In genomic region chr11:119268557-119269195, GRCm38 (mm10) we compare ENCODE assay signal across 7 mouse cellular contexts. TPM values are rescaled to one million over a fixed set of nuclear protein-coding genes. Genes with fewer than 3 reads are reported as not detected.
DNase-seq lines count a peak whose midpoint lies in the region; ATAC-seq and TF ChIP-seq lines count a peak whose summit lies in the region.

No protein-coding gene starts in this region.

- H3K9me3 ChIP-seq in CH12.LX (replicated peaks; ENCODE audit: low read length) (no peaks in the 10 kb centered on the region), G1E (replicated peaks) (no peaks in the 10 kb centered on the region)
- no peaks in the 10 kb centered on the region for H3K9me3 ChIP-seq in midbrain, embryonic 12.5 days

- H3K4me2 ChIP-seq in CH12.LX (ENCODE audit: insufficient read depth, low read depth, poor library complexity, severe bottlenecking): peak overlapping the region; percentile 76
- H3K4me2 ChIP-seq in midbrain, embryonic 12.5 days (replicated peaks): peak overlapping the region; percentile 91

- no peak for TF ChIP-seq RAD21 in CH12.LX (IDR thresholded peaks at IDR 0.05; ENCODE audit: low read depth, low read length)

- no peak for TF ChIP-seq POLR2A in CH12.LX (IDR thresholded peaks at IDR 0.05; ENCODE audit: low read depth, low read length)

- TF ChIP-seq CTCF in CH12.LX (conservative IDR thresholded peaks at IDR 0.05 in 1 of 2, IDR thresholded peaks at IDR 0.05 in 1 of 2; ENCODE audit: low read depth in 2 of 2, low read length in 2 of 2): no peak
- TF ChIP-seq CTCF in G1E (IDR thresholded peaks at IDR 0.05; ENCODE audit: low read depth, low read length): no peak

- peaks cover 13 to 32% of the 10 kb centered on the region in 2 experiments for H3K4me1 ChIP-seq in CH12.LX (ENCODE audit: control insufficient read depth in 1 of 2, insufficient read depth in 2 of 2)
- H3K4me1 ChIP-seq in G1E (ENCODE audit: insufficient read depth, low read depth, low read length): peaks cover 56% of the 10 kb centered on the region
- H3K4me1 ChIP-seq in midbrain, embryonic 12.5 days: peaks cover 16% of the 10 kb centered on the region

- DNase-seq in CH12.LX (ENCODE audit: extremely low read depth) (no peak), G1E (ENCODE audit: low spot score) (no peak)
- peak; percentile 60 to 61 for DNase-seq in layer of hippocampus, postnatal 36 days
- DNase-seq in spleen, adult 12 weeks (ENCODE audit: low spot score): no peak
- DNase-seq in spleen, adult 18-20 months: no peak

- peak overlapping the region; percentile 82 for H3K9ac ChIP-seq in CH12.LX (ENCODE audit: insufficient read depth, low read depth)
- H3K9ac ChIP-seq in midbrain, embryonic 12.5 days (replicated peaks): peak overlapping the region; percentile 71

- WGBS in midbrain, embryonic 12.5 days: 77% methylated on average over 16 of the region's 16 CpGs

- H3K4me3 ChIP-seq in CH12.LX (replicated peaks in 1 of 3; ENCODE audit: low read depth in 2 of 3, low read length in 2 of 3, poor library complexity in 1 of 3) (peak overlapping the region; percentile 67 to 96 (median 81)), G1E (ENCODE audit: low read depth, low read length) (peak overlapping the region; percentile 93)
- H3K4me3 ChIP-seq in midbrain, embryonic 12.5 days: peak overlapping the region; percentile 67

- H3K79me2 ChIP-seq in CH12.LX (replicated peaks; ENCODE audit: control insufficient read depth, extremely low read depth, insufficient read depth, poor library complexity, severe bottlenecking): peaks cover 4% of the 10 kb centered on the region; the same call in 1 of the 2 replicates

- dilution Hi-C loops in CH12.LX (cut with MboI; ENCODE audit: extremely low pct_ligation_motif_present, extremely low pct_unique_long_range_greater_than_20kb, low sequenced_read_pairs): no loop called here

- H3K36me3 ChIP-seq in CH12.LX (replicated peaks in 1 of 2; ENCODE audit: control insufficient read depth in 1 of 2, insufficient read depth in 1 of 2, low read length in 1 of 2) (peaks cover 31 to 43% of the 10 kb centered on the region in 2 experiments), G1E (replicated peaks) (peaks cover 46% of the 10 kb centered on the region)
- peaks cover 21% of the 10 kb centered on the region for H3K36me3 ChIP-seq in midbrain, embryonic 12.5 days

- H3K27me3 ChIP-seq in CH12.LX (replicated peaks): peaks cover 21% of the 10 kb centered on the region
- H3K27me3 ChIP-seq in G1E (ENCODE audit: insufficient read depth, low read length): peaks cover 9% of the 10 kb centered on the region
- H3K27me3 ChIP-seq in midbrain, embryonic 12.5 days: no peaks in the 10 kb centered on the region

- no peak for TF ChIP-seq EP300 in CH12.LX (IDR thresholded peaks at IDR 0.05; ENCODE audit: low read length)

- in situ Hi-C loops in CH12.LX (cut with MboI; ENCODE audit: low pct_ligation_motif_present, low pct_unique_long_range_greater_than_20kb, low sequenced_read_pairs): no loop called here

- ATAC-seq in G1E (ENCODE audit: extremely low read depth, insufficient number of reproducible peaks, low FRiP score, poor library complexity, severe bottlenecking): no peak
- ATAC-seq in frontal cortex, adult (ENCODE audit: low TSS enrichment): peak; percentile 69
- ATAC-seq in midbrain, embryonic 12.5 days (ENCODE audit: low FRiP score, low read depth): no peak

- H3K27ac ChIP-seq in CH12.LX (ENCODE audit: insufficient read depth, low read depth): no peak overlapping the region
- H3K27ac ChIP-seq in midbrain, embryonic 12.5 days (replicated peaks): no peak overlapping the region

TF ChIP-seq in CH12.LX, 34 proteins besides CTCF, POLR2A, EP300 and RAD21:
- TF ChIP-seq PAX5 (IDR thresholded peaks at IDR 0.05; ENCODE audit: low read length) (no peak), HCFC1 (IDR thresholded peaks at IDR 0.05; ENCODE audit: low read depth, low read length) (no peak), MAFK (IDR thresholded peaks at IDR 0.05; ENCODE audit: insufficient replicate concordance, low read length) (peak; percentile 63; the same call in 1 of the 2 replicates), NRF1 (IDR thresholded peaks at IDR 0.05; ENCODE audit: low read depth, low read length) (0 out of 2 replicates have a peak, but pooled peaks have one; percentile 4), MXI1 (IDR thresholded peaks at IDR 0.05; ENCODE audit: low read depth, low read length) (peak; percentile 56)

RNA-seq across cellular contexts. Expression of gene Gaa, which starts 1.0 kb away (rescaled TPM):
- 80.8 and 105 TPM in 2 replicates for total RNA-seq in CH12.LX (2012; rRNA removed)
- 19.6 and 19.8 TPM in 2 replicates for total RNA-seq in CH12.LX (2014; rRNA removed)
- 91.0 and 93.2 TPM in 2 replicates for polyA plus RNA-seq in CH12.LX (2012; ENCODE audit: insufficient read length, low read depth)
- 59.7 and 71.2 TPM in 2 replicates for total RNA-seq in G1E (2014; fragmentation: Nextera tagmentation)
- total RNA-seq in G1E (2017): 27.5 and 28.1 TPM in 2 replicates
- 95.7 and 102 TPM in 2 replicates for polyA plus RNA-seq in G1E (2012)
- total RNA-seq in layer of hippocampus, postnatal 36 days (2021): 100 to 1,000 TPM; 294 to 299 TPM
- polyA plus RNA-seq in midbrain, embryonic 12.5 days (2016; fragmentation: Nextera tagmentation; extraction: Ambion mirVana): 40.6 and 42.1 TPM in 2 replicates

RNA-seq across cellular contexts. Expression of gene Eif4a3, which starts 31.2 kb away (rescaled TPM):
- total RNA-seq in CH12.LX (2012; rRNA removed): 402 and 538 TPM in 2 replicates
- total RNA-seq in CH12.LX (2014; rRNA removed): 400 and 449 TPM in 2 replicates
- 554 and 605 TPM in 2 replicates for polyA plus RNA-seq in CH12.LX (2012; ENCODE audit: insufficient read length, low read depth)
- 188 and 202 TPM in 2 replicates for total RNA-seq in G1E (2014; fragmentation: Nextera tagmentation)
- 244 and 261 TPM in 2 replicates for total RNA-seq in G1E (2017)
- 224 and 241 TPM in 2 replicates for polyA plus RNA-seq in G1E (2012)
- 10 to 100 TPM; 89.2 to 91.8 TPM for total RNA-seq in layer of hippocampus, postnatal 36 days (2021)
- polyA plus RNA-seq in midbrain, embryonic 12.5 days (2016; fragmentation: Nextera tagmentation; extraction: Ambion mirVana): 326 and 341 TPM in 2 replicates

RNA-seq across cellular contexts. Expression of gene Card14, which starts 38.9 kb away (rescaled TPM):
- 0.63 and 1.1 TPM in 2 replicates for total RNA-seq in CH12.LX (2012; rRNA removed)
- not detected in 2 replicates for total RNA-seq in CH12.LX (2014; rRNA removed)
- 0.16 TPM in 1 of 2 replicates, not detected in the other for polyA plus RNA-seq in CH12.LX (2012; ENCODE audit: insufficient read length, low read depth)
- total RNA-seq in G1E (2014; fragmentation: Nextera tagmentation): not detected in 2 replicates
- total RNA-seq in G1E (2017): 0.11 TPM in 1 of 2 replicates, not detected in the other
- polyA plus RNA-seq in G1E (2012): not detected in 2 replicates
- total RNA-seq in layer of hippocampus, postnatal 36 days (2021): 1 to 10 TPM in 1 of 2 experiments, under 1 TPM in 1; 0.52 to 1.2 TPM
- 0.06 and 0.10 TPM in 2 replicates for polyA plus RNA-seq in midbrain, embryonic 12.5 days (2016; fragmentation: Nextera tagmentation; extraction: Ambion mirVana)

RNA-seq across cellular contexts. Expression of gene Ccdc40, which starts 40.3 kb away (rescaled TPM):
- total RNA-seq in CH12.LX (2012; rRNA removed) (0.80 and 1.3 TPM in 2 replicates), CH12.LX (2014; rRNA removed) (0.82 and 0.97 TPM in 2 replicates), G1E (2014; fragmentation: Nextera tagmentation) (not detected in 2 replicates), G1E (2017) (0.05 TPM in 1 of 2 replicates, not detected in the other)
- polyA plus RNA-seq in CH12.LX (2012; ENCODE audit: insufficient read length, low read depth) (1.2 and 1.4 TPM in 2 replicates), G1E (2012) (not detected in 2 replicates)
- 1 to 10 TPM; 1.6 to 2.3 TPM for total RNA-seq in layer of hippocampus, postnatal 36 days (2021)
- polyA plus RNA-seq in midbrain, embryonic 12.5 days (2016; fragmentation: Nextera tagmentation; extraction: Ambion mirVana): 18.6 and 24.1 TPM in 2 replicates

RNA-seq across cellular contexts. Expression of gene Tbc1d16, which starts 40.4 kb away (rescaled TPM):
- total RNA-seq in CH12.LX (2012; rRNA removed): 9.4 and 15.9 TPM in 2 replicates
- total RNA-seq in CH12.LX (2014; rRNA removed): 0.65 and 0.79 TPM in 2 replicates
- polyA plus RNA-seq in CH12.LX (2012; ENCODE audit: insufficient read length, low read depth): 2.4 and 2.7 TPM in 2 replicates
- total RNA-seq in G1E (2014; fragmentation: Nextera tagmentation): not detected in 2 replicates
- 0.05 and 0.06 TPM in 2 replicates for total RNA-seq in G1E (2017)
- polyA plus RNA-seq in G1E (2012): not detected in 2 replicates
- total RNA-seq in layer of hippocampus, postnatal 36 days (2021): 10 to 100 TPM; 47.9 to 50.9 TPM
- polyA plus RNA-seq in midbrain, embryonic 12.5 days (2016; fragmentation: Nextera tagmentation; extraction: Ambion mirVana): 30.9 and 35.1 TPM in 2 replicates

Comparison
In these comparisons a context has a peak if more than half of its experiments do, and no peak if none do; other contexts are left out.
1. DNase-seq: peak in layer of hippocampus, postnatal 36 days (2 of 2); none in CH12.LX (single experiment), G1E (single experiment), spleen, adult 12 weeks (single experiment) and spleen, adult 18-20 months (0 of 2).
2. Peak in every context shown above with its lines, with median percentiles within 50 percentile points of each other: H3K4me3 ChIP-seq.